Mouse (Mus musculus): Measurements from ENCODE around the gene Dexi. TPM values are rescaled to one million over a fixed set of nuclear protein-coding genes. Genes with fewer than 3 reads are reported as not detected.

Gene Dexi
- polyA plus RNA-seq, 1 experiment: 32.1 TPM

DNA sequence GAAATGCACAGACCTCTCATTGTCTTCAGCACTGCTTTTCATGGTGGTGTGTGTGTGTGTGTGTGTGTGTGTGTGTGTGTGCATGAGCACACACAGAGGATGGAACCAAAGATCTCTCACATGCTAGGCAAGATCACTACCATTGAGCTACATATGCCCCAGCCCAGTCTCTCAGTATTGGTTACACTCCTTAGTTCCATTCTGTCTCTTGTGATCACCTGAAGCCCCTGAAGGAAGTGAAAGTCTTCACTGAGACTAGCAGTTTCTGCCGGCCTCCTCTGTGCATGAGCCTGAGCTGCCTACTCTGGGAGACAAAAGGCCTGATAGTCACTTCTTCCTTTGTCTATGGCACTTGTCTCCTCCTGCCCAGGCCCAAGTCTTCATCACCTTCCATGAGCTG, 43.7 kb downstream of the Dexi start:
- no peak for DNase-seq (ENCODE audit: low spot score)

DNA sequence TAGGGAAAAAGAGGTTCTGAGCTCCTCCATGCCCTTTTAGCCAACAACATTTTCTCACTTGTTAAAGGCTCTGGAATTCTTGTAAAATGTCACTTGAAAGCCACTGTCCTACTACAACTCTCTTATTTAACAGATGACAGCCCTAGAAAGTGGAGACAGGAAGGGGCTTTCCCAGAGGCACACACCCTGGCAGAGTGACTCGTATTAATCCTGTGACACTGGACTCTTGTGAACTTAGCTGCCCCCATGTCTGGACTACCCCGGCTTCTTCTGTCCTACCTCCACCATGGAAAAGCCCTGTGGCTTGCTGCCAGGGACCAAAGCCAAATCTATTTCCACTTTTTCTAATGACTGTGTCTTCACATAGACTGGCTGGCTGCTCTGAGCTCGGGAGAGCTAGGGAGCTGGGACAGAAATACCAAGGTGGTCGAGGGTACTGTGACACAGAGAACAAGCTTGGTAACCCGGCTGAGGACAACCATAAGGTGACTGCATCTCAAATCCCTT, 44.7 kb downstream of the Dexi start:
- no peak for DNase-seq (ENCODE audit: low spot score)

DNA sequence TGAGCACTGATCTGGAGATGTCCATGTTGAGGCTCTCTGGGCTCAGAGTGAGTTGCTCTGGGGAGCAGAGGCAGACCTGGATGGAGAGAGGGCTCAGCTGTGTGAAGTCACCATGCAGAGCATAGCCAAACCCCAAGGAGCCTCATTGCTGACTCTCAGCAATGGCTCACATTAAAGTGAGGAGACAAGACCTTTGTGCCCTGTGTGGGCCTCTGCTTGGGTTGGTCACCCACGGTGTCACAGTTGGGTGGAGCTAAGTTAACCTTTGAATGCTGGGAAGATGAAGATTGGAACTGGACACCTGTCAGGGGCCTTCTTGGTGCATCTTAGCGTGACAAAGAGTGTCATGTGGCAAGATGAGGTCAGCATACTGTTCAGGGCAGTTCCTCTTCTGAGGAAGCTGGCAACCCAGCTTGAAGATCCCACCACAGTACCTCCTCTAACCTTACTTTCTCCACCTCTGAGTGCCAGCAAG, 47.0 kb downstream of the Dexi start:
- no peak for DNase-seq (ENCODE audit: low spot score)

DNA sequence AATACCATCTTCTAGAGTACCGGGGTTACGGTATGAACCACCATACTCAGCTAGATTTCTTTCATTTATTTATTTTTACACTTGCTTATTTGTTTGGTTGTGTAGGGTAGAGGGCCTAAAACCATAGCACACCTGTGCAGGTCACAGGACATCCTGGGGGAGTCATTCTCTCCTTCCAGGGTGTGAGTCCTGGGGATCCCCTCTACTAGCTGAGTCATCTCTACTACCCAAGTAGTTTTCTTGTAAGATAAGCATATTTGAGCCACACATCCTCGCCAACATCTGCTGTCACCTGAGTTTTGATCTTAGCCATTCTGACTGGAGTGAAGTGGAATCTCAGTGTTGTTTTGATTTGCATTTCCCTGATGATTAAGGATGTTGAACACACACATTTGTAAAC, 50.3 kb downstream of the Dexi start:
- DNase-seq (ENCODE audit: low spot score): no peak

DNA sequence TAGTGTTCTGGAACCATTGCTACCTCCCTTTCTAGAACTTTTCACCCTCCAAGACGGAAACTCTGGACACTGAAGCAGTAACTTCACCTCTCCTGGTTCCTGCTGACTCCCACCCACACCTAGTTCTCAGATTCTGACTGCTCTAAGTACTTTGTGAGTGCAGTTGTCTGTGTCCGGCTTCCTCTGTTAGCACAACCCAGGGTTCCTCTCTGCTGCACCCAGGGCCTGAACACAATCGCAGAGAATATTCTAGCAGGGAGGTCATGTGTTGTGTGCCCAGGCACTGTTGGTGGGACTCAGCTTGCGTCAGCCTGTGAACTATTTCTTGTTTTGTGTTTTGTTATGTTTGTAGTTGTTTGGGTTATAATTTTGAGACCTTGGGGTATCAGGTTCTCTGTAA, 51.1 kb downstream of the Dexi start:
- no peak for DNase-seq (ENCODE audit: low spot score)

DNA sequence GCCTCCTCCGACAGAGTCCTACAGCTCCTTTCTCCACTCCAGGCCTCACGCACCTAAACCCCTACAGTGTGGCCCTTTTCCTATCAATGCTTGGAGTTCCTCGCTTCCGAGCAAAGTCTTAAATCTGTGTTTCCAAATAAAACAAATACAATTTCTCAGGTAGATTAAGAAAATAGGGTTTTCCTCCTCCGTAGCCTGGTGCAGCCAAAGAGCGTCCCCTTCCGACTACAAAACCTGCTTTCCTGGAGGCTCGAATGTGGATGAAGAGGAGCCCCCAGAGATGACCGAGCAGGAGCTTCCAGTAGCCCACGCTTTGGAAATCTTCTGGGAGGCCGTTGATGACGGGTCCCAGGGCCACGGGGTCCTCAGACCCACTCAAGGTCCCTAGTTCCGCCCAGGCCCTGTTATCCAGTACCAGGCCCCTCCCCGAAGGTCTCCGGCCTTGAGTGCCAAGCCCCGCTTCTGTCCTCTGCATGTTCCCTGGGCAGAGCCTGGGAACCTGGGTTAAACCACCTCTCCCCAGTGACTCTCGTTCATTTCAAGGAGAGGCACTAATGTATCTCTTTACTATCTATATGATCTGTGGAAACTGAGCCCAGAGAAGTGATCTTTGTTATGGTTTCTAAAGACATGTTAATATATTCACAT, 52.2 kb downstream of the Dexi start:
- DNase-seq (ENCODE audit: low spot score): no peak

DNA sequence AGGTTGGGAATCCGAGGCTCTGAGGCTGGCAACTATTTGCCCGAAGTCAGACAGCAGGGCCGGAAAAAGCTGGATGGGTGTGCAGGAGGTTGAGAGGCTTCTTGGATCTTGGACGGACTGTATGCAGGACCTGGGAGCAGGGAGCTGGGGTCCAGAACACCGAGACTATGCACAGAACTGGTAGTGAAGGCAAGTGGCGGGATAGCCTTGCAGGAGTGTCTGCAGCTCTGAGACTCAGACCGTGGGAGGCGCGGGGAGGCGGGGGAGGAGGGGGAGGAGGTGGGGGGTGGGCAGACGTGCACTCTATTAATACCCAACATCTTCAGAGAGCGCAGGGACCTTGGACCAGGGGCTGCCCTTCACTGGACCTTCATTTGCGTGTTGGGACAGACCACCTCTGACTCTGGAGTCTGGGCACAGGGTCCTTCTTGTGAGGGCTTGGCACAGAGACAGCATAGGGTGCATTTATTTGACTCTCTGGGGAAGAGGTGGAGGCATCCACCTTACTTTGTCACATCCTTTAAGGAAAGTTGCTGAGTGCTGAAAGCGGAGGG, 52.9 kb downstream of the Dexi start:
- no peak for DNase-seq (ENCODE audit: low spot score)

DNA sequence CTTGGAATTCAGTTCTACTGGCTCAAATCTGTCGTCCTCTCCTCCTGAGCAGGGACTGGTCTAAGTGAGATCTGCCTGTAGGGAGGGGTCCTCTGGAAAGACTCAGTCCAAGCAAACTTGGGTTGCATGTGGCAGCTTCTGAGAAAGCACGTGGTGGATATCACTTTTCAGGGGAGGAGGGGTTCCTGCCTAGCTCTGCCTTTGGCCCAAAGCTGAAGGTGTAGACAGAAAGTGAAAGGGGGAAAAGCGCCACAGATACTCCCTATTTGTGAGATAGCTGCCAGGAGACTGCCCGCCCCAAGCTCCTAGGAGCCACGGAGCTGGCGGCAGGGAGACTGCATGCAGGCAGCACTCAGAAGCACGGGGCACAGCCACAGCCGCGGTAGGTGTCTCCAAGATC, 53.4 kb downstream of the Dexi start:
- DNase-seq (ENCODE audit: low spot score): no peak

DNA sequence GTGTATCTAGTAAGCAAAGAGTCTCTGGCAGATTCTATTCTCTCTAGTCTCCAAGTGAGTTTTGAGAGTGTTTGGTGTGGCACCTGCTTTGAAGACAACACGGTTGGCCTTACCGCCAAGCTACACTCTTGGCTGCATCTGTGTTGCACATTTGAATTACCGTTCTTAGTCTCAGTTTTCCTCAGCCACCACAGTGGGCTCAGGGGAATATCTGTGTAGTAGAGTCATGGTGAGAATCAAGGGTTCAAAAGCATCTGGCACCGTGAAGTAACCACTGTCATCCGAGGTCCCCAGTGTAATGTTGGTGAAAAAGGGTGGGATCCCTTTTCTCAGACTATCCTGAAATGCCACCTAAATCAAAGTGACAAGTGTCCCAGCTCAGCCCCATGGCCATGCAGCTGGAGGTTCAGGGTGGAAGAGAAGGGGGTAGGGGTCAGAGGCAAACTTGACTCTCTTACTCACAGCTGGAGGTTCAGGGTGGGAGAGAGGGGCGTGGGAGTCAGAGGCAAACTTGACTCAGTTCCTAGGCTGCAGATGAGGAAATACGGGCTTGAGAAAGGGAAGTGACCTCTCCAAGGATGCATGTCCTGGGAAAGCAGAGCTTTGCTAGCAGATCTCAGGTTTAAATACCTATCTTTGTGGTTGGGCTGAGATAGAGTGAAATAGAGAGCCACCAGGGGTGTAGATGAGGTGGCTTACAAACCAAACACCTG, 53.9 kb downstream of the Dexi start:
- no peak for DNase-seq (ENCODE audit: low spot score)

DNA sequence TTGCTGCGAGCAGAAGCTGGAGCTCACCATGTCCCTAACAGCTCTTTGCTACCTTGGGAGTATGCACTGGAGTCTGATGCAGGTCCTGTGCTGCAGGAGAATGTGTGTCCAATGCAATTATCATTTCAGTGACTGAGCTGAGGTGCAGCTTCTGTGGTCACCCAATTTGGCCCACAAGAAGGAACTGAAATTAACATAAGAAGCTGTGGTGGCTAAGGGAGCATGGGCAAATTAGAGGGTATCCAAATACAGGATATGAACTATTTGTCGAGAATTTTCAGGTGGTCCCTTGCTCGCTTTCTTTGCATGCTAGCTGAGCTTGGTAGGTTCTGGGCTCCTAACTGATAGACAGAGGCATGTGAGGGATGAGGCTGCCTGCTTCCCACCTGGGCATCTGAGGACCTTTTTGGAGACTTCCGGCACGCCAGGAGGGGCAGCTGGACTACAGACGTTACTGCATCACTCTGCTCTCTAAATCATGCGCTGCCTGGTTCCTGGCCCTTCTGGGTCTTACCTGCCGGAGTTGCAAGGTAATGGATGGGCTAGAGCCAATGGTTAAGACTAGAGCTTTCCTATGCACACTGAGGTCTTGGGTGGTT, 54.9 kb downstream of the Dexi start:
- DNase-seq (ENCODE audit: low spot score): no peak

DNA sequence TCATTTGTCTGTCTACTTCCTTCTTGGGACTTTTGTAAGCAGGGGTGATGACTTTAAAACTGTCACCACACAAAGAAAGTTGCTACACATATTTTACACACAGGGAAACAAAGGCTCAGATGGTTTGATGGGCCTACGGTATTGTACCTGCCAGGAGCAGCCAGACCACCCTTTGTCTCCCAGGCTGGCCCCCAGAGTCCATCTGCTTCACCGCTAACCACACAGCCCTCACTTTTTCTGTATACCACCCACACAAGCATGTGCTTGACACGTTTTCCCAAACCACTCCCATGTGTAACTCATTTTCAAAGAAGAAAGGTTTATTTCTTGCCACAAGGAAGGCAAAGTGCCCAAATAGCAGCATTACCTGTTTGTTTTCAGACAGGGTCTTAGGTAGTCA, 55.9 kb downstream of the Dexi start:
- no peak for DNase-seq (ENCODE audit: low spot score)

DNA sequence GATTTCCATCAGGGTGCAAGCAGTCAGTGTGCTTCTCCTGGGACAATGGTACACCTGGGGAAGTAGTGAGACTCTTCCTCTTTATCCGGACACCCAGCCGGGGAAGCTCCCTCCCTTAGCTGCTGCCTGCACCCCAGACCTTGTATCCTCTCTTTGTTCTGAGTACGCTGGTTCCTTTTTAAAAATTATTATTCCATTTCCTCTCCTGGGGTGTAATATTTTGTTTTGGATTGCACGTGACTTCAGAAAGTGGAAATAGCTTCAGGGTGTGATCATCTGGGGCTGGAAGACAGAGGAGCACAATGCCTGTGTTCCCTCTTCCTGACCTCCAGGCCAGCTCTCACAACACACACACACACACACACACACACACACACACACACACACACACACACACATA, 60.5 kb downstream of the Dexi start:
- no peak for DNase-seq (ENCODE audit: low spot score)

DNA sequence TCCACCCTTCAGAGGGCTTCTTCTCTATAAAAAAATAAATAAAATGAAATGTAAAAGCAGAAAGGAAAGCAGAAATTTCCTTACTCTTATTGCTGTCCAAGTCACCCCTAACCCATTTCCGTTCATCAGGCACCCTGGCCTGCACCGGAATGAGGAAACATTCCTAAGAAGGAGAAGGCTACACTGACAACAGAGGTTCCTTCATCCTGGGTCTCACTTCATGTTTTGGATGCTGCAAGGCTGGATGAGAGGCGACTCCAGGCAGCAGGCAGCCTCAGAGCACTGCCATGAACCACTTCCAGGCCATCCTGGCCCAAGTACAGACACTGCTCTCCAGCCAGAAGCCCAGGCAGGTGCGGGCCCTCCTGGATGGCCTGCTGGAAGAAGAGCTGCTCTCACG, 63.0 kb downstream of the Dexi start, which contains the start of gene Ciita:
Ciita (plus strand) TSS at position 203 of the 400 bp plus-strand sequence.
- no peak for DNase-seq (ENCODE audit: low spot score)

DNA sequence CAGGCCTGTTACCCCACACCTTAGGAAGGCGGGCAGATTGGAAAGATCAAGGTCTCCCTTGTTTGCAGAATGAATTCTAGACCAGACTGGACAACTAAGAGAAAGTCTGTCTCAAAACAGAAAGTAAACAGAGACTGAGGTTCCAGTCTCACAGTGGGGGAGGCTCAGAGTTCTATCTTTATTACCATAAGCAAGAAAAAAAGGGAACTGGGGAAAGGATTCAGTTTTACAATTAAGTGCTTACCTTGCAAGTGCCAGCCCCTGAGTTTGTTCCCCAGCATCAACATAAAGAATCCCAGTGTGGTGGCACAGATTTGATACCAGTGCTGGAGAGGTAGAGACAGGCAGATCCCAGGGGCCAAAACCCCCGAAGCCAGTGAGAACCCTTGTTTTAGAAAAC, 66.9 kb downstream of the Dexi start:
- DNase-seq (ENCODE audit: low spot score): no peak

DNA sequence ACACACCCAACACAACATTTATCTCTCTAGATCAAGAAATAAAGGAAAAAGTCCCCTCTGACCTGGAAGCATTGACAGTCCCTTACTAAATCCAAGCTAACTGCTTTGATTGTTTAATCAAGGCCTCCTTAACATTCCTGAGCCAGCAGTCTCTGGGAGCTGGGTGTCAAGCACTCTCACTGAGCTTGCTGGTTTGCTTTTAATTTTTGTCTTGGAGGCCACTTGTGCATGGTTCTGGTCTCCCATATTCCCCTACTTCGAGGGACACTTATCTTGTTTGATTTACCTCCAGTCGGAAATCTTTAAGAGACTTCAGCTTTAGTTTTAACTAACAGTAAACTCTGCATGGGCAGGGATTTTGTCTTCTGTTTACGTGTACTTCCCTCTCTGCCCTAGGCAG, 67.9 kb downstream of the Dexi start:
- no peak for DNase-seq (ENCODE audit: low spot score)

DNA sequence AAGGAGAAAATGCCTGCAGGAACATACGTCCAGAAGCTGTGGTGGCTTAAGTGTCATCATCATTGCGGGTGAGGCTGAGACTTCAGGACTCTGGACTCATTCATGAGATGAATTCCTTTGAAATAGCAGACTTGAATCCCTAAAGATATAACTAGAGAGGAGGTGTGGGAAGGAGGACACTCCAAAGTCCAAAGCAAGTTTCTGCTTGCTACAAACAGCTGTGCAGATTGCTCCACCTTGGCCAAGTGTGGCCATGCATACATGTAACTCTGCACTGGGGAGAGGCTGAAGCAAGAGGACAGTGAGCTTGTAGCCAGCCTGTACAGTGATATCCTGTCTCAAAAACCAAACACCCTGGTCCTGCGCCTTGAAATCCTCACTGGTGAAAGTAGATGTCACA, 70.9 kb downstream of the Dexi start:
- no peak for DNase-seq (ENCODE audit: low spot score)

DNA sequence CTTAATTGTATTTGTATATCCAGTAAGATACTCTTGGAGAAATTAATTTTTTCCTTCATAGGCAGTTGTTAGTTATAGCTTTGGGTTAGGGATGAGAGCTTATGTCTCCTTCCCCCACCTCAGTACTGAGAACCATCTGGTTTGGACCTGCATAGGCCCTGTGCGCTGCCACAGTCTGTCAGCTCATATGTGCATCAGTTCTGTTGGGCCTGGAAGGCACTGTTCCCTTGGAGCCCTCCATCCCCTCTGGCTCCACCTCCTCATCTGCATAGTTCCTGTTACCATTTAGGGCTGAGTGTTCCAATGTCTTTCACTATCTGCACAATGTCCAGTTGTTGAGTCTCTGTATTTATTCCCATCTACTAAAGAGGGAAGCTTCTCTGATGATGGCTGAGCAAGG, 74.7 kb downstream of the Dexi start:
- no peak for DNase-seq (ENCODE audit: low spot score)

DNA sequence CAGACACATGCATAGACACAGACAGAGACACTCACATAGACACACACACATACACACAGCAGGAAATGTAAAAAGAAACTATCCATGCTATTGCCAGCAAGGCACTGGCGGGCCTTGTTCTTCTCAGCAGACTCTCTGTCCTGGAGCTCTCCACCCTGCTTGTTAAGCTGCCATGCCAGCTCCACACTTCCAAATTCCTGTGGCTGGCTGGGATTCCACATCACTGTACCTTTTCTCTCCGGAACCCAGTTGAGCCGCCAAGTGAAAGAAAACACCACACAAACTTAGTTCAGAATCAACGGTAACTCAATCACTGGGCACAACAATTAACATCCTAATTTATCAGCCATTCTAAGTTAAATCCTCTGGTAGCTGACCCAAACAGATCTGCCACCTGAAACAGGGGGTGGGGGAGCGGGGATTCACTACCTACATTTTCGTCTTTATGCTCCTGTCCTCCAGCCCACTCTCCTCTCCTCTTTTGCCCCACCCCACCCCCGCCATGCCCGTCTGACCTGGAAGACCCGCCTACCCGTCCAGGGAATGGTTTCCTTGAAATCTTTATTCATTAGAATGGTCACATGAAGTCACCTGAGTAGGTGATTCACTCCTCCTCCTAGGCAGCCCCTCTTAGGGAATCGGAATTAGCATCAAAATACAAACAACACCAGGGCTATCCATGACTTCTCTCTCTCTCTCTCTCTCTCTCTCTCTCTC, 75.3 kb downstream of the Dexi start:
- no peak for DNase-seq (ENCODE audit: low spot score)

DNA sequence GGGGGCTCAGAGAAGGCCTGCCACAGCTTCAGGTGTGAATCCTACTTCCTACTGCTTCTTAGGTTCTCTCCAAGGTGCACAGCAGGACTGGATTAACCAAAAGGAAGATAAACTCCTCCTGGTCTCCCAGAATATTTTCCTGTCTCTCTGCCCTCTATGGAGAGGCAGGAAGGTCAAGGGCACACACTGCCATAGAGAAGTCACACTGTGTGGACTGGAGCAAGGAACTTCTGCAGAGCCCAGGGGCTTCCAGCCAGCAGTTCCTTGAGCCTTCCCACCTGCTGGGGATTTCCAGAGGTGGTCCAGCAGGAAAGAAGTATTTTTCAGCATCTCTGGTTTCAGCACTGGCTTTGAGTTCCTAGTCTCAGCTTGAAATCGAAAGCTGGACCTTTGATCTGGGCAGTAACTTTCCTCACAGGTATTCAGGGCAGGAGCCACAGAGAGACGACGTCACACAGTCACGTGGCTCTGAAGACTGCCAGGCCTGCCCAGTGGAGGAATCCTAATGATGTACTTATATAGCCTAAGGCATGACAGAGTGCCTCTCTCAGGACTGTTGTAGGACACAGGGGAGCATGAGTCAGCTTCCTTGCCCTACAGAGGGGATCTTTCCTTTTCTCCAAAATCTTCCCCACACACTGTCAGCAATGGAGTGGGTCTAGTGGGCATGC, 77.7 kb downstream of the Dexi start:
- DNase-seq (ENCODE audit: low spot score): no peak

DNA sequence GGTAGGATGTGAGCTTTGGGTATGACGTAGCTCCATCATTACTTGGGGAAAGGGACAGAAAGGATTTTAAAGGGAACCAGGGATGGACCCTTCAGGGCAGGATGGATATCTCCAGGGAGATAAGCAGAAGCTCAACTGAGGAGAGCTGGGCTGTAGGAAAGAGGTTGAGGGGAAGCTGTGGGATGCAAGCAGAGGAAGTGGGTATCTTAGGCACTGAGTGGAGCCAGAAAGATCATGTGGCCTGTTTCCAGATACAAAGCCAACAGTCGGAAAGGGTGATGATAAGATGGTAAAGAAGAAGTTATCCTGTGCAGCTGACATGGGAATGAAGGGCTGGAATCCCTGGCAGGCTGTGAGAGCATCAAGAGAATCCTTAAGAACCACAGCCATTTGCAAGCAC, 81.7 kb downstream of the Dexi start:
- DNase-seq (ENCODE audit: low spot score): no peak

DNA sequence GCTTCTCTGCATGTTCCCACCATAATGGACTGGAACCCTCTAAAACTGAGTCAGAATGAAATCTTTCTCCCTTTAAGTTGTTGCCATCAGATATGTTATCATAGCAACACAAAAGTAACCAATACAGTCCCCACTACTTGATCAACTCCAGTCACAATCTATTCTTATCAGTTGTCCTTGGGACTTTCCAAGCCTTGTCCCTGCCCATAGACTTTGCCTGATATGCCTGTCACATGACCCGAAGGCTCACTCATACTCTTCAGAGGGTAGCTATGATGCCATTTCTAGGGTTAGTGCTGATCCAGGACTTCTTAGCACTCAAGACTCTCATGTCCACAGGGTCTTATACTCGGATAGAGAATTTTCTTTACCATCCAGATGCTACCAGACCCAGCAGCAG, 82.7 kb downstream of the Dexi start:
- DNase-seq (ENCODE audit: low spot score): no peak

DNA sequence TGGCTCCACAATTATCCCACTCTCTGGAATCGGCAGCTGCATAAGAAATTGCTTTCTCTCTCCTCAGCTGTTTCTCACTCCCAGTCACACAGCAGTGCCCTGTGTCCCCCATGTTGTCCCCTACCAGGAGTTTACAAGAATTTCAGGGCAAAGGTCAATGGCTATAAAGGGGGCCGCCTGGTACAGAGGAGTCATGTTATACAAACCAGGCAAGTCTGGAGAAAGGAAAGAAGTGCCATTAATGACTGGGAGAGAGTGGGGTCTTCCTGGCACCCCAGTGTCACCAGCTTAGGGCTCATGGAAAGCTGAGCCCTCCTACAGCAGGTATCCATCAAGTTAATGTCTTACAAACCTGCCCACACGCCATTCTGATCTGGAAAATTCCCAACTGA, 88.3 kb downstream of the Dexi start:
- no peak for DNase-seq (ENCODE audit: low spot score)
